Comparison of ENCODE assay signal across 24 mouse cellular contexts in genomic region chr17:13106563-13106962, GRCm38 (mm10). TPM values are rescaled to one million over a fixed set of nuclear protein-coding genes. Genes with fewer than 3 reads are reported as not detected.
DNase-seq lines count a peak whose midpoint lies in the region; ATAC-seq and TF ChIP-seq lines count a peak whose summit lies in the region.
"Not testable (repeated sequence)": the region's sequence is repeated elsewhere in the genome, so short reads cannot be mapped to it uniquely, and the experiment has no call there.
"Had no signal": no experiment of that assay in that cellular context is flagged by ENCODE, and none has a peak within 500 bp of the region (broad histone marks: within the 10 kb centered on the region; RNA-seq: fewer than 3 reads in every experiment).

No protein-coding gene starts in this region.

- H3K9me3 ChIP-seq in forebrain, embryonic 14.5 days (replicated peaks; ENCODE audit: control insufficient read depth, low read length) = not testable (repeated sequence)

- ATAC-seq in forebrain, embryonic 14.5 days = peak; percentile 65; the same call in 1 of the 2 replicates

- intact Hi-C loops in heart, postnatal 14 days (cut with DNase I); left cerebral cortex, postnatal 14 days (cut with DNase I): not testable (repeated sequence)

- not testable (repeated sequence) for H3K27ac ChIP-seq in forebrain, embryonic 14.5 days (ENCODE audit: low read depth, low read length)

- H3K4me3 ChIP-seq in forebrain, embryonic 14.5 days (ENCODE audit: low read depth, low read length) = not testable (repeated sequence)

- H3K4me2 ChIP-seq in forebrain, embryonic 14.5 days (ENCODE audit: low read length) = not testable (repeated sequence)

- not testable (repeated sequence) for TF ChIP-seq CTCF in brain, embryonic 14.5 days (IDR thresholded peaks at IDR 0.05; ENCODE audit: borderline replicate concordance, extremely low read depth, insufficient read depth, insufficient read length)

- WGBS in forebrain, embryonic 14.5 days = 87% methylated on average over 5 of the region's 5 CpGs

- not testable (repeated sequence) for TF ChIP-seq POLR2A in brain, embryonic 14.5 days (IDR thresholded peaks at IDR 0.05; ENCODE audit: borderline replicate concordance, extremely low read depth, insufficient read depth, insufficient read length, poor library complexity, severe bottlenecking)

- not testable (repeated sequence) for H3K36me3 ChIP-seq in forebrain, embryonic 14.5 days (ENCODE audit: control insufficient read depth, insufficient read depth, low read length)

- not testable (repeated sequence) for H3K9ac ChIP-seq in forebrain, embryonic 14.5 days (ENCODE audit: low read length)

- DNase-seq in brain, embryonic 14.5 days (ENCODE audit: low read depth) = peak; percentile 25
- DNase-seq in cerebellum, adult 9-10 months = peak; percentile 15
- peak; percentile 3 for DNase-seq in forebrain, embryonic 14.5 days (ENCODE audit: low spot score)
- peak; percentile 68 to 72 for DNase-seq in heart, adult 18-20 months
- DNase-seq in heart, postnatal 14 days = peak; percentile 59 to 83
- peak; percentile 17 for DNase-seq in layer of hippocampus, adult 11-12 months (ENCODE audit: low spot score)
- peak; percentile 44 to 73 for DNase-seq in left cerebral cortex, postnatal 14 days (ENCODE audit: low spot score in 2 of 2)
- peak; percentile 57 for DNase-seq in right cerebral cortex, postnatal 4 days

- H3K4me1 ChIP-seq in forebrain, embryonic 14.5 days (ENCODE audit: control insufficient read depth, insufficient read depth, low read length) = not testable (repeated sequence)

- H3K27me3 ChIP-seq in forebrain, embryonic 14.5 days (replicated peaks; ENCODE audit: control insufficient read depth, insufficient read depth, low read length) = not testable (repeated sequence)

RNA-seq across cellular contexts. Expression of gene Unc93a, which starts 25.0 kb away (rescaled TPM):
- 0.05 and 0.08 TPM in 2 replicates for polyA plus RNA-seq in brain, embryonic 14.5 days (2012; rRNA removed)
- polyA plus RNA-seq in forebrain, embryonic 14.5 days (2014; fragmentation: Nextera tagmentation; extraction: Ambion mirVana) = not detected in 2 replicates
- total RNA-seq in heart, adult 18-20 months (2021) = not detected
- total RNA-seq in heart, postnatal 14 days (2021) = not detected
- not detected for total RNA-seq in left cerebral cortex, postnatal 14 days (2021)
- total RNA-seq: common myeloid progenitor, adult 5-6 weeks; layer of hippocampus, postnatal 36 days had no signal
- polyA plus RNA-seq: C2C12; embryonic facial prominence, embryonic 10.5 days; forebrain, embryonic 11.5 days; heart, embryonic 15.5 days; hindbrain, embryonic 14.5 days; intestine, embryonic 15.5 days; kidney, embryonic 14.5 days; limb, embryonic 11.5 days; liver, embryonic 11.5 days; midbrain, embryonic 14.5 days; myocyte; neural tube, embryonic 14.5 days; stomach, embryonic 15.5 days had no signal

RNA-seq across cellular contexts. Expression of gene Tcp10b, which starts 45.7 kb away (rescaled TPM):
- polyA plus RNA-seq in brain, embryonic 14.5 days (2012; rRNA removed) = 0.27 and 0.40 TPM in 2 replicates
- polyA plus RNA-seq in forebrain, embryonic 14.5 days (2014; fragmentation: Nextera tagmentation; extraction: Ambion mirVana) = 0.08 and 0.12 TPM in 2 replicates
- total RNA-seq in heart, adult 18-20 months (2021) = not detected
- not detected for total RNA-seq in heart, postnatal 14 days (2021)
- total RNA-seq in left cerebral cortex, postnatal 14 days (2021) = under 1 TPM in 1 of 2 experiments, not detected in 1; 0.23 TPM
- polyA plus RNA-seq: C2C12; embryonic facial prominence, embryonic 10.5 days; intestine, embryonic 15.5 days; limb, embryonic 11.5 days; liver, embryonic 11.5 days; myocyte had no signal

RNA-seq across cellular contexts. Expression of gene Gpr31b, which starts 54.5 kb away (rescaled TPM):
- polyA plus RNA-seq in brain, embryonic 14.5 days (2012; rRNA removed) = 0.07 and 0.15 TPM in 2 replicates
- polyA plus RNA-seq in forebrain, embryonic 14.5 days (2014; fragmentation: Nextera tagmentation; extraction: Ambion mirVana) = 0.19 TPM in 1 of 2 replicates, not detected in the other
- total RNA-seq in heart, adult 18-20 months (2021) = under 1 TPM in 1 of 2 experiments, not detected in 1; 0.32 TPM
- under 1 TPM; 0.31 to 0.44 TPM for total RNA-seq in heart, postnatal 14 days (2021)
- total RNA-seq in left cerebral cortex, postnatal 14 days (2021) = under 1 TPM in 1 of 2 experiments, not detected in 1; 0.55 TPM
- total RNA-seq: gastrocnemius, postnatal 4 days; layer of hippocampus, postnatal 36 days had no signal
- polyA plus RNA-seq: C2C12; embryonic facial prominence, embryonic 10.5 days; heart, embryonic 15.5 days; intestine, embryonic 15.5 days; kidney, embryonic 14.5 days; limb, embryonic 11.5 days; liver, embryonic 11.5 days; midbrain, embryonic 14.5 days; myocyte; neural tube, embryonic 14.5 days; stomach, embryonic 15.5 days had no signal

Comparison
In these comparisons a context has a peak if more than half of its experiments do, and no peak if none do; other contexts are left out.
1. DNase-seq: peak in every context shown above with its lines; median percentile 71 in heart, postnatal 14 days; 70 in heart, adult 18-20 months; 58 in left cerebral cortex, postnatal 14 days; 57 in right cerebral cortex, postnatal 4 days; 25 in brain, embryonic 14.5 days; 17 in layer of hippocampus, adult 11-12 months; 15 in cerebellum, adult 9-10 months; 3 in forebrain, embryonic 14.5 days.